Mouse (Mus musculus): ENCODE results near the gene Trim75.

DNA sequence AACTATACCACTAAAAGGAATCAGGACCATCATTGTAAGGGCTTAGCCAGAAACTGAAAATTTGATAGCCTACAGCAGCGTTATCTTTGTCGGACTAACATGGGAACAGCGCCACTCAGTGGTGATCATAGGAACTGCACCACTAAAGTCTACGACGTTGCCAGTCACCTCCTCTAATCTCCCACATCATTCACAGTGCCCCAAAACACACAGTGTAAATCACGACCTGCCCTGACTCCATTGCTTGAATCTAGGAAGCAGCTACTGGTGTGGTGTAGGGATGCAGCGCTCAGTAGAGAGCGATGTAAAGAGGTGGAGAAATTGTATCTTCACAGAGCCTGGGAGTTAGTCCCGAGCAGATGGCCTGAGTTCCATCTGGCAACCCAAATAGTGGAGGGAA, 46.1 kb downstream of the Trim75 start:
- TF ChIP-seq CTCF (IDR thresholded peaks at IDR 0.05; ENCODE audit: control insufficient read depth, insufficient read depth, insufficient read length) (peak; percentile 83), MYOD1 (IDR thresholded peaks at IDR 0.05; ENCODE audit: control insufficient read depth, insufficient read length, low read depth) (no peak), CEBPB (IDR thresholded peaks at IDR 0.05; ENCODE audit: low read depth) (no peak), USF1 (IDR thresholded peaks at IDR 0.05; ENCODE audit: low read depth) (no peak), FOSL1 (IDR thresholded peaks at IDR 0.05; ENCODE audit: insufficient read depth, low read length, poor library complexity, severe bottlenecking) (no peak)

Data from C2C12 (cell line).